Mouse (Mus musculus) monocyte, adult 2 months (primary cell): ENCODE measurements at regions not wholly inside any gene's neighbourhood (a gene's known extent, or its start where the extent isn't known, plus 50 kb on each side); places are given as distances from the start of the nearest gene placed in this dataset.
A peak's percentile ranks its signal among the peaks of the same experiment; 100 is the strongest.

Experiments used
- DNase-seq, 2 experiments: peaks; one replicate each; pipeline ENCODE4 v3.0.0; 2022; ENCODE audit warnings: low spot score in 2 of 2, low read depth in 1 of 2

- DNase-seq, result no peak
These were observed 260.5 kb upstream of the Gm4791 start for GRCm38 (mm10) chr9:46738056-46738455.

- no peak for DNase-seq
These were observed 261.1 kb upstream of the Gm4791 start for GRCm38 (mm10) chr9:46737446-46737845.

GRCm38 (mm10) chr9:46736232-46736631, 262.3 kb upstream of the Gm4791 start:
- no peak for DNase-seq

- peak; percentile 12 to 17 for DNase-seq
These were observed 262.9 kb upstream of the Gm4791 start for GRCm38 (mm10) chr9:46735664-46736067.

- no peak for DNase-seq
These were observed 270.1 kb upstream of the Gm4791 start for GRCm38 (mm10) chr9:46728465-46728864.

GRCm38 (mm10) chr9:46724231-46724630, 274.3 kb upstream of the Gm4791 start:
- no peak for DNase-seq

GRCm38 (mm10) chr9:46713415-46713814, 285.1 kb upstream of the Gm4791 start:
- no peak for DNase-seq

GRCm38 (mm10) chr9:46704151-46704905, 294.2 kb upstream of the Gm4791 start:
- no peak for DNase-seq

GRCm38 (mm10) chr9:46703674-46704073, 294.9 kb upstream of the Gm4791 start:
- no peak for DNase-seq

- no peak for DNase-seq
These were observed 295.5 kb upstream of the Gm4791 start for GRCm38 (mm10) chr9:46702901-46703636.

GRCm38 (mm10) chr9:46702053-46702900, 296.3 kb upstream of the Gm4791 start:
- DNase-seq, result no peak

GRCm38 (mm10) chr9:46696171-46696570, 302.4 kb upstream of the Gm4791 start:
- no peak for DNase-seq

- DNase-seq, result no peak
These were observed 309.2 kb upstream of the Gm4791 start for GRCm38 (mm10) chr9:46689331-46689730.

GRCm38 (mm10) chr9:46684113-46684850, 314.3 kb upstream of the Gm4791 start:
- no peak for DNase-seq

GRCm38 (mm10) chr9:46672050-46672449, 326.5 kb upstream of the Gm4791 start:
- DNase-seq, result no peak

- no peak for DNase-seq
These were observed 334.6 kb upstream of the 4931429L15Rik start for GRCm38 (mm10) chr9:46654422-46654821.

- DNase-seq, result no peak
These were observed 327.6 kb upstream of the 4931429L15Rik start for GRCm38 (mm10) chr9:46647238-46647922.

GRCm38 (mm10) chr9:46645469-46645884, 325.7 kb upstream of the 4931429L15Rik start:
- no peak for DNase-seq

- DNase-seq, result no peak
These were observed 323.8 kb upstream of the 4931429L15Rik start for GRCm38 (mm10) chr9:46643551-46643950.

GRCm38 (mm10) chr9:46642696-46643095, 322.9 kb upstream of the 4931429L15Rik start:
- DNase-seq, result no peak
